Mouse (Mus musculus): ENCODE results near the gene B430305J03Rik.
A peak's percentile ranks its signal among the peaks of the same experiment; 100 is the strongest.

The B430305J03Rik gene

GRCm38 (mm10) chr3:61365779-61366373 lies at the start of gene B430305J03Rik:
TSS of gene B430305J03Rik (minus strand) at chr3:61365951.
- DNase-seq (ENCODE audit: low read depth, low spot score), result no peak

- DNase-seq (ENCODE audit: low read depth, low spot score), result no peak
These were observed 43.9 kb upstream of the B430305J03Rik start for GRCm38 (mm10) chr3:61409683-61410082.

- DNase-seq (ENCODE audit: low read depth, low spot score), result peak; percentile 5
These were observed 41.2 kb upstream of the B430305J03Rik start for GRCm38 (mm10) chr3:61406921-61407320.

- DNase-seq (ENCODE audit: low read depth, low spot score), result no peak
These were observed 35.2 kb upstream of the B430305J03Rik start for GRCm38 (mm10) chr3:61400823-61401387.

- DNase-seq (ENCODE audit: low read depth, low spot score), result no peak
These were observed 31.0 kb upstream of the B430305J03Rik start for GRCm38 (mm10) chr3:61396728-61397127.

- no peak for DNase-seq (ENCODE audit: low read depth, low spot score)
These were observed 29.6 kb upstream of the B430305J03Rik start for GRCm38 (mm10) chr3:61395382-61395781.

- DNase-seq (ENCODE audit: low read depth, low spot score), result no peak
These were observed 27.8 kb upstream of the B430305J03Rik start for GRCm38 (mm10) chr3:61393520-61393919.

GRCm38 (mm10) chr3:61392881-61393280 lies 27.1 kb upstream of the B430305J03Rik start:
- no peak for DNase-seq (ENCODE audit: low read depth, low spot score)

- no peak for DNase-seq (ENCODE audit: low read depth, low spot score)
These were observed 25.8 kb upstream of the B430305J03Rik start for GRCm38 (mm10) chr3:61391564-61391963.

- no peak for DNase-seq (ENCODE audit: low read depth, low spot score)
These were observed 20.6 kb upstream of the B430305J03Rik start for GRCm38 (mm10) chr3:61386368-61386767.

- DNase-seq (ENCODE audit: low read depth, low spot score), result no peak
These were observed 10.2 kb upstream of the B430305J03Rik start for GRCm38 (mm10) chr3:61376001-61376400.

- DNase-seq (ENCODE audit: low read depth, low spot score), result no peak
These were observed 2.7 kb upstream of the B430305J03Rik start for GRCm38 (mm10) chr3:61368446-61368845.

GRCm38 (mm10) chr3:61364978-61365778 lies 573 bp downstream of the B430305J03Rik start:
- DNase-seq (ENCODE audit: low read depth, low spot score), result no peak

GRCm38 (mm10) chr3:61364661-61364977 lies 1.1 kb downstream of the B430305J03Rik start:
- no peak for DNase-seq (ENCODE audit: low read depth, low spot score)

GRCm38 (mm10) chr3:61363989-61364660 lies 1.6 kb downstream of the B430305J03Rik start:
- DNase-seq (ENCODE audit: low read depth, low spot score), result no peak

GRCm38 (mm10) chr3:61363161-61363988 lies 2.4 kb downstream of the B430305J03Rik start:
- DNase-seq (ENCODE audit: low read depth, low spot score), result no peak

- DNase-seq (ENCODE audit: low read depth, low spot score), result no peak
These were observed 3.0 kb downstream of the B430305J03Rik start for GRCm38 (mm10) chr3:61362821-61363160.

- no peak for DNase-seq (ENCODE audit: low read depth, low spot score)
These were observed 4.4 kb downstream of the B430305J03Rik start, which contains the start of gene Rap2b for GRCm38 (mm10) chr3:61361338-61361737. TSS of gene Rap2b (plus strand) at chr3:61361638.

- peak; percentile 2 for DNase-seq (ENCODE audit: low read depth, low spot score)
These were observed 6.9 kb downstream of the B430305J03Rik start for GRCm38 (mm10) chr3:61358756-61359293.

- peak; percentile 64 for DNase-seq (ENCODE audit: low read depth, low spot score)
These were observed 7.6 kb downstream of the B430305J03Rik start for GRCm38 (mm10) chr3:61358107-61358506.

- DNase-seq (ENCODE audit: low read depth, low spot score), result no peak
These were observed 10.3 kb downstream of the B430305J03Rik start for GRCm38 (mm10) chr3:61355464-61355863.

Data from A20 (cell line).